Mouse (Mus musculus) heart, adult 2 months (tissue): ENCODE data around the gene Nudt13. TPM values are rescaled to one million over a fixed set of nuclear protein-coding genes. Genes with fewer than 3 reads are reported as not detected.
A peak's percentile ranks its signal among the peaks of the same experiment; 100 is the strongest.

Experiments
- DNase-seq, 2 experiments: peaks; one replicate each; pipeline ENCODE4 v3.0.0; 2021
- H3K27ac ChIP-seq: fragments of 200-600 bp; 2 replicates; pipeline ENCODE4 v1.8.1; 2022
- H3K27me3 ChIP-seq: fragments of 200-500 bp; 2 replicates; pipeline ENCODE4 v1.6.1; 2012; ENCODE audit warnings: mild to moderate bottlenecking, low read length, inconsistent platforms, mixed read lengths; ENCODE audit not compliant: control insufficient read depth, insufficient read depth
- H3K36me3 ChIP-seq: fragments of 200-500 bp; 2 replicates; pipeline ENCODE4 v1.6.1; 2012; ENCODE audit warnings: low read length, inconsistent platforms; ENCODE audit not compliant: control insufficient read depth, insufficient read depth
- H3K4me1 ChIP-seq: fragments of 200-500 bp; 2 replicates; pipeline ENCODE4 v1.6.1; 2011; ENCODE audit warnings: low read length; ENCODE audit not compliant: control insufficient read depth, insufficient read depth
- H3K4me3 ChIP-seq: fragments of 200-600 bp; 2 replicates; pipeline ENCODE4 v1.8.1; 2022
- H3K79me2 ChIP-seq: fragments of 200-500 bp; replicated peaks from 2 replicates; pipeline ENCODE4 v1.6.1; 2012; ENCODE audit warnings: mild to moderate bottlenecking, inconsistent platforms, low read length, moderate library complexity, mixed read lengths; ENCODE audit not compliant: control insufficient read depth, insufficient read depth
- H3K9ac ChIP-seq: fragments of 200-500 bp; 2 replicates; pipeline ENCODE4 v1.6.1; 2012; ENCODE audit warnings: low read depth, mild to moderate bottlenecking, control low read depth, inconsistent platforms, low read length, mixed read lengths
- CTCF ChIP-seq: fragments of 200-600 bp; IDR thresholded peaks from 2 replicates; pipeline ENCODE4 v1.8.1; 2022; ENCODE audit warnings: antibody characterized with exemption, mild to moderate bottlenecking, moderate library complexity
- EP300 ChIP-seq: fragments of 200-500 bp; IDR thresholded peaks from 2 replicates; pipeline ENCODE4 v1.6.1; 2011; ENCODE audit warnings: low read depth, low read length, control low read depth; ENCODE audit not compliant: insufficient read depth
- POLR2A ChIP-seq: fragments of 200-500 bp; IDR thresholded peaks from 2 replicates; pipeline ENCODE4 v1.6.1; 2011; ENCODE audit warnings: mild to moderate bottlenecking, low read depth, low read length, control low read depth; ENCODE audit not compliant: insufficient read depth
- WGBS: fragments of 180-500 bp; shearing (Covaris S2); methylation state at CpG from one replicate; pipeline ENCODE4 v1.1.7; 2018; 5-methylcytosine and 5-hydroxymethylcytosine counted together
- intact Hi-C: fragments of 180-260 bp; cut with DNase I; formaldehyde crosslinking; loops from one replicate; pipeline ENCODE4 v1.15.1; 2025
- polyA plus RNA-seq: library from polyadenylated mRNA; depleted of rRNA; stranded (reverse); fragments of >200 nt; gene quantifications from 2 replicates; pipeline ENCODE4 v1.2.3, GENCODE M21; 2012
- total RNA-seq, 2 experiments: library from RNA; stranded (reverse); gene quantifications; 2 replicates each; pipeline ENCODE4 v1.2.3; 2021

Nudt13 gene
- total and polyA plus RNA-seq, 3 experiments: 34.1 to 37.7 (median 35.7) TPM

- no peak overlapping the region for H3K4me3 ChIP-seq
- H3K4me1 ChIP-seq: no peaks in the 10 kb centered on the region
- H3K9ac ChIP-seq: no peak overlapping the region
- no peaks in the 10 kb centered on the region for H3K79me2 ChIP-seq
- H3K36me3 ChIP-seq: no peaks in the 10 kb centered on the region
- TF ChIP-seq POLR2A (no peak), CTCF (peak; percentile 76)
- 82% methylated on average over 3 of the region's 3 CpGs for WGBS
- intact Hi-C loops: no loop called here
- H3K27me3 ChIP-seq: no peaks in the 10 kb centered on the region
- H3K27ac ChIP-seq: no peak overlapping the region
- peak in 1 of 2 experiments; percentile 55 for DNase-seq
These were observed 24.9 kb downstream of the Nudt13 start for GRCm38 (mm10) chr14:20319420-20319819.

- intact Hi-C loops: no loop called here
- 95% methylated on average over 9 of the region's 9 CpGs for WGBS
- no peak overlapping the region for H3K27ac ChIP-seq
These were observed 29.7 kb downstream of the Nudt13 start for GRCm38 (mm10) chr14:20324196-20324595.

DNA sequence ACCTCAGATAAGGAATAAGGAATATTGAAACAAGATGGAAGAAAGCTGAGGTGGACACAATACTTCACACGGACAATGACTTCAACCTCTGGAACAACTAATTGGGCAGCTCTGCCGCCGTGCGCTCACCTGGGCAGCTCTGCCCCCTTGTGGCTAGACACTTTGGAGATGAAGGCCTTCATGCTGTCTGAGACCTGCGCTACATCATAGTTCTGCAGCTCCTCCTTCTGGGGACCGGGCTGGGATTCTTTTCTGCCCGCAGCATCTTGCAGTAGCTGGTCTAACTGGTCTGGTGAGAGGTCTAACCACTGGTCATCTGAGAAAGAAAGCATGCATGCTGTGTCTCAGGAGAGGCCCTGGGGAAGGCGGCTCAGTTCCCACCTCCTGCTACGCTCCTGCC, 34.0 kb downstream of the Nudt13 start:
- Histone ChIP-seq H3K4me3 (no peak overlapping the region), H3K4me1 (no peaks in the 10 kb centered on the region), H3K79me2 (no peaks in the 10 kb centered on the region), H3K9ac (no peak overlapping the region), H3K27me3 (no peaks in the 10 kb centered on the region), H3K36me3 (no peaks in the 10 kb centered on the region), H3K27ac (no peak overlapping the region)
- no peak for DNase-seq
- intact Hi-C loops: no loop called here
- 86% methylated on average over 9 of the region's 9 CpGs for WGBS
- TF ChIP-seq CTCF (peak; percentile 48), POLR2A (no peak), EP300 (no peak)

More at GRCm38 (mm10) chr14:20324196-20324595, 29.7 kb downstream of the Nudt13 start:
- H3K27me3 ChIP-seq: no peaks in the 10 kb centered on the region
- H3K79me2 ChIP-seq: no peaks in the 10 kb centered on the region
- H3K9ac ChIP-seq: no peak overlapping the region
- TF ChIP-seq CTCF: no peak
- TF ChIP-seq EP300: no peak
- TF ChIP-seq POLR2A: no peak
- DNase-seq: no peak
- H3K4me1 ChIP-seq: no peaks in the 10 kb centered on the region
- H3K36me3 ChIP-seq: no peaks in the 10 kb centered on the region
- no peak overlapping the region for H3K4me3 ChIP-seq

GRCm38 (mm10) chr14:20331316-20331715, 36.8 kb downstream of the Nudt13 start:
- Histone ChIP-seq H3K4me3 (no peak overlapping the region), H3K36me3 (no peaks in the 10 kb centered on the region), H3K9ac (no peak overlapping the region), H3K79me2 (no peaks in the 10 kb centered on the region), H3K4me1 (no peaks in the 10 kb centered on the region), H3K27me3 (no peaks in the 10 kb centered on the region), H3K27ac (no peak overlapping the region)
- no peak for DNase-seq
- WGBS: 91% methylated on average over 4 of the region's 4 CpGs
- intact Hi-C loops: no loop called here
- no peak for TF ChIP-seq CTCF
- TF ChIP-seq POLR2A: no peak
- TF ChIP-seq EP300: no peak

DNA sequence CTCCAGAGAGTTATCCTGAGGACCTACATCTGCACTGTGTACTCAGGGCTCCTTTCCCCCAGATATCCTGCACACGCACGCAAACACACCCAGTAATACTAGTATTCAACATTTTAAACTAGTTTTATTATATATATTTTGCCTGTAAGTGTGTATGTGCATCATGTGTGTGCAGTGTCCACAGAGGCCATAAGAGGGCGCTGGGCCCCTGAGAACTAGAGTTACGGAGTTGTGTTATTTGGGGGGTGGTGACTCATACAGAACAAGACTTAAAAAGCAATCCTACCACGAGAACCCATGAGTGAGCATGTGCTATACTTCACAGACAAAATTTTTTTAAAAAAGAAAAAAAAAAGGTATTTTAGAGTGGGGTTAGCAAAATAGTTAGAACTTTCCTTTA, 44.9 kb downstream of the Nudt13 start:
- no peaks in the 10 kb centered on the region for H3K4me1 ChIP-seq
- no peaks in the 10 kb centered on the region for H3K27me3 ChIP-seq
- intact Hi-C loops: no loop called here
- H3K27ac ChIP-seq: no peak overlapping the region
- H3K4me3 ChIP-seq: no peak overlapping the region
- no peaks in the 10 kb centered on the region for H3K36me3 ChIP-seq
- no peak for DNase-seq
- no peak overlapping the region for H3K9ac ChIP-seq
- no peaks in the 10 kb centered on the region; the same call in 1 of the 2 replicates for H3K79me2 ChIP-seq
- TF ChIP-seq POLR2A (no peak), EP300 (no peak), CTCF (0 out of 2 replicates have a peak, but pooled peaks have one; percentile 2)
- WGBS: 97% methylated on average over 5 of the region's 5 CpGs

GRCm38 (mm10) chr14:20340149-20340548, 45.7 kb downstream of the Nudt13 start:
- H3K27me3 ChIP-seq: no peaks in the 10 kb centered on the region
- no peak overlapping the region for H3K27ac ChIP-seq
- H3K4me1 ChIP-seq: no peaks in the 10 kb centered on the region
- H3K36me3 ChIP-seq: no peaks in the 10 kb centered on the region
- 76% methylated on average over 8 of the region's 8 CpGs for WGBS
- intact Hi-C loops: no loop called here
- H3K9ac ChIP-seq: no peak overlapping the region
- H3K79me2 ChIP-seq: peaks cover 1% of the 10 kb centered on the region; the same call in 1 of the 2 replicates
- peak in 1 of 2 experiments; percentile 21 for DNase-seq
- TF ChIP-seq POLR2A (no peak), CTCF (peak; percentile 73)
- no peak overlapping the region for H3K4me3 ChIP-seq

DNA sequence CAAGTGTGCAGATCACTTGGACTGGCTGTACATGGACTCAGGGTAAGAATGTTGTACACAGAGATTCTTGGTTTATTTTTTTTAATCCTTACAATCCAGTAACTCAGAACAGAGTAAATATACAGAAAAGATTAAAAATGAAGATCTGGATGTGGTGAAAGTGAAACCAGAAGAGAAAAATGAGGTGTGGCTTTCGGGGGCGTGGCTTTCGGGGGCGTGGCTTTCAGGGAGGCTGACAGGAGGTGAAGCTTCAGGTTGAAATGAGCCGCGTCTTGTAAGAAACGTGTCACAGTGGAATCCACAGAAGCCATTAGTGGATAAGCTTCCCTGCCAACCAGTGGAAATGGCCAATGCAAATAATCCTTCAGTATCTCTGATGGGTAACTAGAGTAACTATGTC, 46.4 kb downstream of the Nudt13 start:
- no peak for TF ChIP-seq CTCF
- TF ChIP-seq POLR2A: no peak
- TF ChIP-seq EP300: no peak
- no peak overlapping the region for H3K27ac ChIP-seq
- DNase-seq: no peak
- H3K79me2 ChIP-seq: peaks cover 4% of the 10 kb centered on the region; the same call in 1 of the 2 replicates
- H3K36me3 ChIP-seq: no peaks in the 10 kb centered on the region
- H3K4me3 ChIP-seq: no peak overlapping the region
- intact Hi-C loops: no loop called here
- no peak overlapping the region for H3K9ac ChIP-seq
- H3K4me1 ChIP-seq: peaks cover 2% of the 10 kb centered on the region; the same call in 1 of the 2 replicates
- H3K27me3 ChIP-seq: no peaks in the 10 kb centered on the region
- 85% methylated on average over 7 of the region's 7 CpGs for WGBS
